Mouse (Mus musculus) spleen, postnatal 10 days (tissue): ENCODE results near the gene Nme3.
"Not testable (repeated sequence)": the region's sequence is repeated elsewhere in the genome, so short reads cannot be mapped to it uniquely, and the experiment has no call there.

ENCODE experiments used
- DNase-seq, 2 experiments: peaks; one replicate each; pipeline ENCODE4 v3.0.0; 2021 to 2022; ENCODE audit warnings: low spot score in 2 of 2

The Nme3 gene

DNA sequence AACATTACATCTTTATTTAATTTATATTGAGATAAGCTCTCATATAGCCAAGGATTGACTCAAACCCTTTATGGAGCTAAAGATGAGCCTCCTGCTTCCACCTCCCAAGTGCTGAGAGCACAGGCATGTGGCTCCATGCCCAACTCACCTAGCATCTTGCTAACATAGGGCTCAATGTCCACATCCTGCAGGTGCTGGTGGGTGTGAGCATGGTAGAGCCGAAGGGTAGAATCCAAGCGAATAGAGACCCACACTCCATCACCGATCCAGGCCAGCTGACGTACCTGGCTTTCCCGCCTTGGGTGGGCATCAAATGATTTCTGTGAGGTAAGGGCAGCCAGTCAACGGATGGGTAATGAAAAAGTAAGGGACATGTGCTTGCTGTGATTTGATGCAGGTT, 3.7 kb downstream of the Nme3 start:
- no peak for DNase-seq

DNA sequence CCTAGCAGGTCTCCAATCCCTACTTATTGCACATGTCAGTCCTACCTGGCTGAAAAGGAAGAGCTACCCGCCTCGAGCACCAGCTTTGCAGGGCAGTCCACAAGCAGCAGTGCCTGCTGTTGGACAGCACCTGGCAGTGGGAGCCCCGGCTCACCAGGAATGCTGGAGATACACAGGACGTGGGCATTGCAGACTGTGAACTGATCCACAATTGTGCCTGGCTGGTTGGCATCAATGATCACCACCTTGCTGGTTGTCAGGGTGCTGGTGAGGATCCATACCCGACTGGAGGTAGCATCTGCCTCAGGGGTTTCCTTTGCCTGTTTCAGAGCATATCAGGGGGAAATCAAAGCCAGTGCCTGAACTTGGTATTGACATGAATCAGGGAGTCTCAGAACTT, 5.8 kb downstream of the Nme3 start:
- DNase-seq: peak in 1 of 2 experiments; percentile 33

DNA sequence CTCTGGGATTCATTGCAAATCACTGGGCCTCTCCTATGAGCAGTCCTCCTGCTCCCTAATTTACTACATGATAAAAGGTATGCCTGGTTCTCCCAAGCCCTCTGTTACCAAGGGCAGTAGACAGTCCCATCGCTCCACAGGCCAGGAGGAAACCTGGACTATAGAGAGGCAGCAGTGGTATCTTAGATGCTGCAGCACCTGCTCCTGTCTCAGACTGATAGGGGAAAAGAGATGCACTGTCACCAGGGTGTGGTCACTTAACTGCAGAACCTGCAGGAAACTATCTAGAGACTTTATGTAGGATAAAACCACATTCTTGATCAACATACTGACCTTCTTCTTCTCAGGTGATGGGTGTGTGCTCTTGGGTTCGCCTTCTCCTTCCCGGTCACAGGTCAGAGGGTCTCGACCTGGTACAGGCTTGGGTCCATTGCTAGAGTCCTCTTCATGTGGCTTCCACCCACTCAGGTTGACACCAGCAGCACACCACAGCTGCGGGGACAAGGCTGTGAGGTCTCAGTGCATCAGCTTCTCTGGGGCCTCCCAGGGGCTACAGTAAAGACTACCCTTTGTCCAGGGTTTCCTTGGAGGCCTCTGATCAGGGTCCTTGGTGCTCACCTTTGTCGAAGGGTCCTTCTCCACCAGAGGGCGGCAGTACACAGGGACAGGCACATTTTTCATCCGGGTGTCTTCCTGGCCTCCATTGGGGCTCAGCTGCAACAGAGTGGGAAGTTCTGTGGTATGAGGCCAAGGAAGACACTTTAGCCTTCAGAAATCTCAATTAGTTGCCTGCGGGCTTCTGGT, 6.6 kb downstream of the Nme3 start:
- peak; percentile 78 to 85 for DNase-seq

DNA sequence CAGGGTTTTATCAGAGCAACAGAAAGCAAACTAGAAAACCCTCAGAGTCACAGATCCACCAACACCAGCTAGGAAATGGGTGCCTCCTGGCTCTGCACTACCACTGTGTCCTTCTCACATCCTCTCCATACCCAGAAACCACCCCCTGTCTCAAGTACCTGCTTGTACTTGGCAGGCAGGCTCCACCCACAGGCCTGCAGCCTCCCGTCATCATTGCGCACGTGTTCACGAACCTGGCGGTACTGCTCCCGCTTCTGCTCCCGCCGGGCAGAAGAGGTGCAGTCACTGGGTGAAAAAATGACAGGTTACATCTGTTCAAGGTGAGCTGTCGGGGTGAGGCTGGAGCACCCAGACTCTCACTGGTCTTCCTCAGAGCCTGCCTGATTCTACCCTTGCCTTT, 7.5 kb downstream of the Nme3 start:
- DNase-seq: peak; percentile 26 to 31

DNA sequence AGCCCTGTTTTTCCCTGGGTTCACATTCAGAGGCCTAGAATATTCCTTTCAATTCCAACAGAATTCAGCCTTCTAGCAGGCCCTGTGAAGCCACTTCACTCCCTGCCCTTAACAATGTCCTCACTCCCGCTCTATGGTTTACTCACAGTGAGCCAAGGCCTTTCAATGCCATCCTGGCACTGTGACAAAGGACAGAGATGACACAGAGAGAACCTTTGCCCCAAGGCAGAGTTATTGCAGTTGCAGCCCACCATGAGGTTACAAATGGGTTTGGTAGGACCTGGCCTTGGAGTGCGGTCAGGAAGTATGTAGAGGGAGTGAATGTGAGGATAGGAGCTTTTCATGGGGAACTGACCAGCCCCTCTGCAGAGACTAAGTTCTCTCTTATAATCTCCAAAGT, 11.3 kb downstream of the Nme3 start:
- DNase-seq: no peak

DNA sequence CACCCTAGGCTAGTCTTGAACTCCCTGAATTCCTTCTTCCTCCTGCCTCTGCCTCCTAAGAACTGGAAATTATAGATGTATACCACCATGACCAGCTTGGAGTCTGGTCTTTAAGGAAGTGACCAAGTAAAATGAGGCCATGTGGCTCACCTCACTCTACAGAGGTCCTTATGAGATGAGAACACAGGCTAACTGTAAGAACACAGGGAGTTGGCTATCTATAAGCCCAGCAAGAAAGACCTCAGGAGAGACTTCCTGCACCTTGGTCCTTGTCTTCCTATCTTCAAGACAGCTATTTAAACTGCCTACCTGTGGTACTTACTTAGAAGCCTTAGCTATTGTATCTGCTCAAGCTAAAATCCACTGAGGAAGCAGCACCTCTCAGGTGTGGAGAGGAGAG, 17.7 kb downstream of the Nme3 start:
- DNase-seq: no peak

DNA sequence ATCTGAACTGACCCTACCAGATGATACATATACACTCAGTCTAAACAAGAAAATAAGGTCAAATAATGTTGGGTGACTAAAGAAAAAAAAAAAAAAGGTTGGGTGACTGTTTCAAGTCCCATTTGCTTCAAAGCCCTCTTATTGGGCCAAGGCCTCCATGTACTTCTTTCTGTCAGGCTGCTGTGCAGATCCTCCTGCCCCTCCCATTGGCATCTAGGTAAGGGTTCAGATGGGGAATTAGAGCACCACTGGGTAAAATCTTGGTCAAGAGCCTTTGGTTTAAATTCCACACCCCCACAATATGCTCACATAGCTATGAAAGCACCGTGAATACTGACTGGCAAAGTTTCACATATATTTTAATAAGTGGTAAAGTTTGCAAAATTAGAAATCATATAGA, 26.9 kb downstream of the Nme3 start:
- no peak for DNase-seq

DNA sequence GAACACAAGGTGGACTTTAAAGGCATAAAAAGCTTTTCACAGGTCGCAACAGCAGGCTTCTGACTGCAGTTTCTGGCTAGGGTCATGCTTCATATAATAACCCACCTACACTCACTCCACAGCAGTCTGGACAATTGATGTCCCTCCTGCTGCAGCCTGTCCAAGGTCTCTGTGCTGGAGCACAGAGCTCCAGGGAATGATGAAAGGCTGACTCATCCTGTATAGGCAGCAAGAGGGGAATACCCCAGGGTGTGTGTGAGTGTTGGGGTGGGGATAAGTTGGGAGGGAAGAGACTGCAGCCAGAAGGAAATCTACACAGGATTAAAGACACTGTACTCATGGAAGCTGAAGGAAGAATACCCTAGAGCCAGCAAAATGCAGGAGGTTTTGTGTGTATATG, 33.2 kb downstream of the Nme3 start:
- no peak for DNase-seq

DNA sequence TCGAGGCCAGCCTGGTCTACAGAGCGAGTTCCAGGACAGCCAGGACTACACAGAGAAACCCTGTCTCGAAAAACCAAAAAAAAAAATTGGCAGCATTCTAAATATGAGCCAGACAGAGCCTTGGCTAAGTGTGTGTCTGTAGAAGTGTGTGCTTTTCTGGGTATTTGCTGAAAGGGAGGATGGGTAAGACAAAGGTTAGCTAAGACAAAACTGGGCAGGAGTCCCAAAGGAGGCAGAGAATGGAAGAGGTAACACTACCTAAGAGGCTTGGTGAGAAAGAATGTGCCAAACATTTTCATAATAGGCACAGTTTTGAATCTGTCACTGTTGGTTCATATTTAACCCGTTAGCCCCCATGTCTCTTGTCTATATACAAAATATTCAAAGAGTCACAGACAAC, 36.1 kb downstream of the Nme3 start:
- no peak for DNase-seq

DNA sequence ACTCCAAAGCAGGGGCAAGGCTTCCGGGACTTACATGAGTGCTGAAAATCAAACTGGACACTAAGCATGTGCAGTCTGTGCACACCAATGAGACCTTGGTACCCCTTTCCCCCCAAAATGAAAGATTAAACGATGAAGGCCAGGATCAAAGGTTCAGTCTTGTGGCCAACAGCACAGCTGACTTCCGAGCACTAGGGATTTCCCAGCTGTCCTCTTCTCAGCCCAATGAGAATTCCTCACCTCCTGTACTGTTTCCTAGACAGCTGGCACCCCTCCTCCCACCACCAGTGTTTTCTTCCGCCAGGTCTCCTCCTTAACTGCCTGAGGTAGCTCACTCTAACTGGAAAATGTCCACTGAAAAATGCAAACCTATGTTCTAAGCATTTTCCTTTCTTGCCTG, 36.9 kb downstream of the Nme3 start:
- no peak for DNase-seq

DNA sequence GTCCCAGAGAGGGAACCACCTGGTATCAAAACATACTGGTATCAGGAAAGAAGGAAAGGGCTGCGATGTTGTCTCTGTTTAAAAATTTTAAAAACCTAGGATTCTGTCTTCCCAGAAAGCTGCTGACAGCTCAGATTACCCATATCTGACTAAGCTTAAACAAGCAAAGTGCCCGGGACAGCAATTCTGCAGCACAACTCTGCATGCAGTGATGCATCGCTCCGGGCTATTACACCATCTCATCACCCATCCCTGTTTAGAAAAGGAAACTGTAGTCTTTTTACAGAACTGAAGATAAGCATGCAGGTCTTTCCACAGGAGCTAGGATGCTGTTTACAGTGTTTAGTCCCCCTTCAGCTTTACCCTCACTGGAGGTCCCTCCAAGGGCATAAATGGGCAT, 38.6 kb downstream of the Nme3 start:
- DNase-seq: no peak

DNA sequence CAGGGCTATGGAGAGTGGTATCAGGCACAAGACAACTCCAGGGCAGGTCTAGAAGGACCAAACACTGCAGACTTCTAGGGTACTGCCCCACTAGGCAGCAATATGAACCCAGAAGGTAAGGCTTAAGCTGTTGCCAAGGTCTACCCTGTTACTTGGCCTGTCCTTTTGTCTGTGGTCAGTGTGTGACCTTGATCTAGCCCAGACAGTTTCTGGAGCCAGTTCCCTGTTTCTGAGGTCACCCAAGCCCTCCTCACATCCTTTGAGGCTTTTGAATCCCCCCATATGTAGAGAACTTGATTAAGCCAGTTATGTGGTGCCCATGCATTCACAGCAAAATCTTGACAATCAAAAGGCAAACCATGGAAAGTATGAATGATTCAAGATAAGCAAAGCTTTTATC, 39.4 kb downstream of the Nme3 start:
- no peak for DNase-seq

DNA sequence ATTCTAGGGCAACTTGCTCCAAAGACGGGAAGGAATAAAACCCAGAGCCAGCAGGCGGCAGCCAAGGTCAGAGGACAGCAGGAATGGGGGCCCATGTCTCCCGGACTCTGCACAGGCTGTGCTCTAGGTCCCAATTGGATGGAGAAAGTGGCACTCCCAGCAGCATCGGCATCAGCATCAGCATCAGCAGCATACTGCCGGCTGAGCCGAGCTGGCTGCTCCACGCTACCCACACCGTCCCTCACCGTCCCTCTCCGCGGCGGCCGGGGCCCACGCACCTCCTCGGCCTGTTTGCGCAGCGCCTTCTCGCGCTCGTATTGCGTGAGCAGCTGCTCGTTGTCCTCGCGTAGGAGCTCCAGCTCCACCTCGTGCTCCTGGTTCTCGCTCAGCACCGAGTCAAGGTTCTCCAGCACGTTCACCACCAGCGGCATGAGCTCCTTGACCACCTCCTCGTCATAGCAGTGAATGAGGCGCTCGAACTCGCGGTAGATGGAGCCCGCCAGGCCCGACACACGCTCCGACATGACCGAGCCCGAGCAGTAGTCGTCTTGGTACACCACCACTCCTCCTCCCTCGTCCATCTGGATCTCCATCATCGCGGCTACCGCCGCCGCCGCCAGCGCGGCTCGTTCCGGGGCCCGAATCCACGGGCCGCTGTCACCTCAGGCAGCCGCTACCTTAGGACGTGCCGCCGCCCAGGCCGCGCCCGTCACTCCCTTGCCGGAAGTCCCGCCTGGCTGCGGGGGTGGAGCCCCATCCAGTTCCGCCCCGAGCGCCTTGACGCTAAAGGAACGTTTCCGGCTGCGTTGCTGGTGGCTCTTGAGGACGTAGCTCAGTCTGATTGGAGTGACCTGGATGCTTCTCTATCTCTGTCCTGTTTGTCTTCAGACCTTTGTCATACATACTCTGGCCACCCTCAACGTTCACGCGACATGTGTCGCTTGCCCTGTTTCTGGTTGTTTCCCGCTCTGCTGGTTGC, 40.2 kb downstream of the Nme3 start, which contains the start of gene Mapk8ip3:
TSS of gene Mapk8ip3 (minus strand) at position 719 of the 979 bp plus-strand sequence.
- DNase-seq: peak; percentile 94 to 97

DNA sequence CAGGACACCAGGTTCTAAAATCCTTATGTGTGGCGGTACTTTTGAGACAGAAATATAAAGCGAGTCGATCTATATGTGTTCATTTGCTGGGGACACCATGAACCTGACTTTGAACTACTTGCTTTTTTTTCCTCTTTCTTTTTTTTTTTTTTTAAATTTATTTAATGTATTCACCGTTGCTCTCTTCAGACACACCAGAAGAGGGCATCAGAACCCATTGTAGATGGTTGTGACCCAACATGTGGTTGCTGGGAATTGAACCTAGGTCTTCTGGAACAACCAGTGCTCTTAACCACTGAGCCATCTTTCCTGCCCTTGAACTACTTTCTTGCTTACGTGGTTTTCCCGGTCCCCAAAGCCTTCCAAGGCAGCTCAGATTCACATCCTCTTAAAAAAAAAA, 41.0 kb downstream of the Nme3 start:
- no peak for DNase-seq

DNA sequence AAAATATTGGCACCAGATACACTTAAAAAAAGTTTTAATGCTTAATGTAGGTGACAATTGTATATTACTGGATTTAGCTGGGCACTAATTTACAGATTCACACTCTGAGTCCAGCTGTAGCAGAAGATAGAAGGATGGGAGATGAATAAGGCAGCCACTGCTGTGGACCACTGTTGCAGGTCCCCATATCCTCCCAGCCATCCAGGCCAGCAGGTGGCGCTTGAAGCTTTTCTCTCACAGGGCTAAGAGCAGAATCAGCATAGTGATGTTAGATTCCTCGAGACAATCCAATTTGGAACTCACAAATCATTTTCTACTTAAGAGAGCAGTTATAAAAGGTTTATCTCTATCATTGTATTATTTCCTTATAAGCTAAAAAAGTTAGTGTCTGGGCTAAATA, 46.2 kb downstream of the Nme3 start:
- DNase-seq: peak; percentile 29 to 60

DNA sequence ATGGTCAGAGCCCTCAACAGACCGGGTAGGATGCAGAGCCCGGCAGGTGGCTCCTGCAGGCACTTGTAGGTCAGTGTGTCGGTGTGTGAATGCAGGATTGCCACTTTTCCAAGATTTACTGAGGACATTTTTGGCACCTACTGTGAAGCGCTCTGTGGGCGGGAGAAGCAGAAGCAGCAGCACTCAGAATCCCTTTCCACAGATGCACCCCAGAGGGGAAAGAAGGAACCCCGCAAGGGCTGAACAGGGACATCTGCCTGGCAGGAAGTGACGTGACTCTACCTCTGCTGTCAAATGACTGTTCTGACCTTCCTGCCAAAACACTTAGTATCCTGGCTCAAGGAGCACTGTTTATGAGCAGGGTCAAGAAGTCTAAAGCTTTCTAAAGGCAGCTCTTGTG, 46.7 kb downstream of the Nme3 start:
- no peak for DNase-seq

DNA sequence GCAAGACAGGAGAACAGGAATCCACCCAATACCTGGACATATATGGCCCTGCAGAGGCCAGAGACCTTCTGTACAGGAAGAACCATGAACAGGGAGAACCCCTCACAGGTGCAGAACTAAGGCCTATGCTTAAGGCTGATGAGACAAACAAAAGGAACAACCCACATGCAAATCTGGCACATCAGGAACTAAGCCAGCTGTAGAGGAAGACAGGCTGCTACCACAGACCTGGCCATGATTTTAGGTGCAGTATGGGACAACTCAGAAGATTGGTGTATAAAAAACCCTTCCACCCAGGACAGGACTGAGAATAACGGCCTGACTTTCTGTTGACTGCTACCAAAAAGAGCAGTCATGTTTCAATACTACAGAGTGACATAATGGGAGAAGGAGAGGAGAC, 47.3 kb downstream of the Nme3 start:
- DNase-seq: not testable (repeated sequence)
